Mouse (Mus musculus) hindbrain, embryonic 15.5 days (tissue): ENCODE measurements around the gene Fam184b. TPM values are rescaled to one million over a fixed set of nuclear protein-coding genes. Genes with fewer than 3 reads are reported as not detected.

ENCODE experiments used
- ATAC-seq: fragments of 200-750 bp; cut with Nextera tagmentation; 2 replicates; pipeline ENCODE4 v1.8.0; 2017; ENCODE audit warnings: low read depth, moderate number of reproducible peaks, moderate TSS enrichment; ENCODE audit not compliant: low FRiP score
- H3K27ac ChIP-seq: fragments of 300-500 bp; sonication (generic); replicated peaks from 2 replicates; pipeline ENCODE4 v1.5.1; 2015; ENCODE audit warnings: mild to moderate bottlenecking, inconsistent platforms
- H3K27me3 ChIP-seq: fragments of 300-500 bp; sonication (generic); 2 replicates; pipeline ENCODE4 v1.6.1; 2015; ENCODE audit warnings: control low read depth, inconsistent platforms
- H3K36me3 ChIP-seq: fragments of 300-500 bp; sonication (generic); 2 replicates; pipeline ENCODE4 v1.6.1; 2015; ENCODE audit warnings: control low read depth, inconsistent platforms
- H3K4me1 ChIP-seq: fragments of 300-500 bp; sonication (generic); replicated peaks from 2 replicates; pipeline ENCODE4 v1.6.1; 2015; ENCODE audit warnings: control low read depth, inconsistent platforms
- H3K4me2 ChIP-seq: fragments of 300-500 bp; sonication (generic); 2 replicates; pipeline ENCODE4 v1.6.1; 2015; ENCODE audit warnings: moderate library complexity, mild to moderate bottlenecking, inconsistent platforms
- H3K4me3 ChIP-seq: fragments of 300-500 bp; sonication (generic); 2 replicates; pipeline ENCODE4 v1.5.1; 2015; ENCODE audit warnings: mild to moderate bottlenecking, inconsistent platforms
- H3K9ac ChIP-seq: fragments of 300-500 bp; sonication (generic); 2 replicates; pipeline ENCODE4 v1.6.1; 2015; ENCODE audit warnings: inconsistent platforms
- H3K9me3 ChIP-seq: fragments of 300-500 bp; sonication (generic); 2 replicates; pipeline ENCODE4 v1.6.1; 2016; ENCODE audit warnings: control low read depth, inconsistent platforms
- WGBS: fragments of 180-500 bp; shearing (Covaris S2); methylation state at CpG from one replicate; pipeline ENCODE4 v1.1.7; 2015; 5-methylcytosine and 5-hydroxymethylcytosine counted together
- polyA plus RNA-seq: library from polyadenylated mRNA; unstranded; fragments of >200 nt; fragmentation: Nextera tagmentation; extraction: Ambion mirVana; gene quantifications from 2 replicates; pipeline ENCODE4 v1.2.1, GENCODE M21; 2015

Gene Fam184b
- polyA plus RNA-seq: 9.5 and 10.3 TPM in 2 replicates

DNA sequence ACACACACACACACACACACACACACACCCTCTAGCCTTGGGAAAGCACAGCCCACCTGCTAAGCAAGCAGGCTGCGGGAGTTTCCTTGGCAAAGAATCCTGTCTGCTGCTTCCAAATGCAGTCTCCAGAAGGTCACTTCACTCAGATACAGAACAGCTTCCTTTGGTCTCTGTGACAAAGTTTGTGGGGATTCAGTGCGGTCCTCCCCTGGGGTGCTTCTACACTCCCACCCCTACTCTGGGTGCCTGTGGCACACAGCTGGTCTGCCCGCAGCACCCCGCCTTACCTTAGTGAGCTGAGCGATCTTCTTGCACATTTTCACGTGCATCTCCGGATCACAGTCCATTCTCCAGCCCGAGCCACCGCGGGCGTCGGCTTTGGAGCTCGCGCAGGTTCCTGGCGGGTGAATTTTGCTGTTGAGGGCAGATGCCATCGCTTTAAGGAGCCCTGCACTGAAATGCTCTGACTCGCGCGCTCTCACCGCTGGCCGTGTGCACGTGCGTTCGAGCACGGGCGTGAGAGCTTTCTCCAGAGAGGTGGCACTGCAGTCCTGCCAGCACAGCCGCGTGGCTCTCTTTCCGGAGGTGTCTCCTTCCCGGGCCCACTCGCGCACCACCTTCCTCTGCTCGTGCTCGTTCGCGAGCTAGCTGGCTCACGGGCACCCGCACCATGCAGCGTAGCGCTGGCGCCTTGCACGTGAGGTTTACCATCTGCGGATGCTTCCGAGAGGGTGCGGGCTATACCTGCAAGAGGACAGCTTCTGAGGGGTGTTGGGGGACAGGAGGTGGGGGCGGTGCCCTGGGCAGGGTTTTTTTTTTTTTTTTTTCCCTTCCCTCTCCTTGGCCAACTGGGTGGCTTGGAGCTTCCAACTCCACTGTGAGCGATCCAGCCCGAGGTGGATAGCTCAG, at the start of gene Fam184b:
TSS of gene Fam184b (minus strand) at position 809 of the 909 bp plus-strand sequence.
- WGBS: under 1% methylated on average over 48 of the region's 48 CpGs
- ATAC-seq: peak; percentile 98
- H3K9ac ChIP-seq: peak within 1 kb of the TSS; percentile 60
- H3K4me1 ChIP-seq: peaks cover 11% of the 10 kb centered on the region
- peak within 1 kb of the TSS; percentile 77 for H3K4me2 ChIP-seq
- 0 out of 2 replicates have a peak, but pooled peaks cover 10% of the 10 kb centered on the region for H3K27me3 ChIP-seq
- no peaks in the 10 kb centered on the region for H3K36me3 ChIP-seq
- peak within 1 kb of the TSS; percentile 55 for H3K4me3 ChIP-seq
- H3K27ac ChIP-seq: peak within 1 kb of the TSS; percentile 83
- H3K9me3 ChIP-seq: no peaks in the 10 kb centered on the region

DNA sequence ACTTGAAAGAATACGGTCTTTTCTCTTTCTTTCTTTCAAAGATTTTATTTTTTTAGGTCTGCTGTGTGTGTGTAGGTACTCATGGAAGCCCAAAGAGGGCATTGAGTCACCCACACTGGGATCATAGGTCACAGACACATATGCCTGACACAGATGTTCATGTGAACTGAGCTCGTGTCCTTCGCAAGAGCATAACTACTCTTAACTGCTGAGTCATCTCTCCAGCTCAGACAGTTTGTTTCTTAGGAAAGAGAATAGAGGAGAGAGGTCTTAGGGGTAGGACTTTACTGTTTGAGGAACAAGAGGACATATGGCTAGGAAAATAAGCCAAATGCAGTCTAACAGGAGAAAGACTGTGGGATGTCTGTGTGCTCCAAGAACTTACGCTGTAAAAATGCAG, 49.7 kb upstream of the Fam184b start:
- H3K4me1 ChIP-seq: no peaks in the 10 kb centered on the region
- 87% methylated on average over 4 of the region's 4 CpGs for WGBS

DNA sequence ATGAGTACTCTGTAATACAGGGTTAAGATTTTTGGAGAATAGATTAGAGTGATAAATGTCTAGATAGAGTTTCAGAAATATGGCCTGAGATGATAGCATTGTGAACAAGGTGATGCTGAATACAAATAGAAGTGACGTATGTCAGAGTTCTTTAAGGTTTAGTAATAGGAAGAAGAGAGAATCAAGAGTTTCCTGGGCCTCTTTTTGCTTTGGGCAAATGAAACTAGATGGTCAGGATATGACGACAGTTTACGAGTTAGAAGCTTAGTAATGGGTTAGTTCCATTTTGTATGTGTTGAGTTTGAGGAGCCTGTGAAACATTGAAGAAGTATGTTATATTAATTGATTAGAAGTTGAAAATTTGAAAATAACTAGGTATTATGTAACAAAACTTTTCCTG, 46.8 kb upstream of the Fam184b start:
- H3K27me3 ChIP-seq: no peaks in the 10 kb centered on the region
- H3K9ac ChIP-seq: no peak overlapping the region
- H3K4me2 ChIP-seq: no peak overlapping the region
- 96% methylated on average over 3 of the region's 3 CpGs for WGBS
- no peak overlapping the region for H3K27ac ChIP-seq
- H3K4me3 ChIP-seq: no peak overlapping the region
- H3K4me1 ChIP-seq: no peaks in the 10 kb centered on the region
- no peaks in the 10 kb centered on the region for H3K36me3 ChIP-seq
- no peak for ATAC-seq
- H3K9me3 ChIP-seq: no peaks in the 10 kb centered on the region

More for the DNA sequence above, 49.7 kb upstream of the Fam184b start:
- no peak overlapping the region for H3K4me3 ChIP-seq
- H3K4me2 ChIP-seq: no peak overlapping the region
- H3K9me3 ChIP-seq: no peaks in the 10 kb centered on the region
- H3K27me3 ChIP-seq: no peaks in the 10 kb centered on the region
- no peak overlapping the region for H3K27ac ChIP-seq
- ATAC-seq: no peak
- no peaks in the 10 kb centered on the region for H3K36me3 ChIP-seq
- no peak overlapping the region for H3K9ac ChIP-seq

DNA sequence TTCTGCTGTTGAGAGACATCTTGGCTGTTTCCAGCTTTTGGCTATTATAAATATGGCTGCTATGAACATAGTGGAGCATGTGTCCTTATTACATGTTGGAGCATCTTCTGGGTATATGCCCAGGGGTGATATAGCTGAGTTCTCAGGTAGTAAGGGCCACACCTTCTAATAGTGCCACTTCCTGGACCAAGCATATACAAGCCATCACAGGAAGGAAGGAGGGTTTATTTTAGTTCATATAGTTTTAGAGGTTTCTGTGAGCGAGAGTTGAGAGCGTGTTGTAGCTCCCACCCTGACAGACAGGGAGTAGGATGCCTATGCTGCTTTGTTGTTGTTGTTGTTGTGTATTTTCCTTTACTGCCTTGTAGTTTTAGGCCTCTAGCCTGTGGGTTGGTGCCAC, 45.8 kb upstream of the Fam184b start:
- Histone ChIP-seq H3K4me1 (no peaks in the 10 kb centered on the region), H3K9me3 (no peaks in the 10 kb centered on the region), H3K4me2 (no peak overlapping the region), H3K4me3 (no peak overlapping the region), H3K27ac (no peak overlapping the region), H3K36me3 (no peaks in the 10 kb centered on the region), H3K27me3 (no peaks in the 10 kb centered on the region), H3K9ac (no peak overlapping the region)
- no peak for ATAC-seq
- 100% methylated on average over 2 of the region's 2 CpGs for WGBS

DNA sequence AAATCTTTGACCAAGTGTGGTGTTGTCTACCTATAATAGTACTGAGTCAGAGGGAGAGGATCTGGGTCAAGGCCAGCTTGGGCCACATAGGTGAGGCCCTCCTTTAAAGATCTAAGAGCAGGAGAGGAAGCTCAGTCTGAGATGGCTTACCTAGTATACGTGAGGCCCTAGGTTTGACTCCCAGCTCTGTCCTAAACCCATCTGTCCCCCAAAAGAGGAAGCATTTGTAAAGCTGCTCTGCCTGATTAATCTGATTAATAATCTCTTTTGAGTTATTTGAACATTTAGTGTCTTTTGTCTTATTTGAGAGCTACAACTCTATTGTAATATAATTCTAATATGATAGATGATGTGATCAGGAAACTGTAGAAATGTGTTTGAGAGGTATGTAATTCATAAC, 44.0 kb upstream of the Fam184b start:
- Histone ChIP-seq H3K4me1 (no peaks in the 10 kb centered on the region), H3K27me3 (no peaks in the 10 kb centered on the region), H3K4me3 (no peak overlapping the region), H3K27ac (no peak overlapping the region), H3K9ac (no peak overlapping the region), H3K36me3 (no peaks in the 10 kb centered on the region), H3K9me3 (no peaks in the 10 kb centered on the region), H3K4me2 (no peak overlapping the region)
- ATAC-seq: no peak
- 94% methylated on average over 1 of the region's 1 CpGs for WGBS

DNA sequence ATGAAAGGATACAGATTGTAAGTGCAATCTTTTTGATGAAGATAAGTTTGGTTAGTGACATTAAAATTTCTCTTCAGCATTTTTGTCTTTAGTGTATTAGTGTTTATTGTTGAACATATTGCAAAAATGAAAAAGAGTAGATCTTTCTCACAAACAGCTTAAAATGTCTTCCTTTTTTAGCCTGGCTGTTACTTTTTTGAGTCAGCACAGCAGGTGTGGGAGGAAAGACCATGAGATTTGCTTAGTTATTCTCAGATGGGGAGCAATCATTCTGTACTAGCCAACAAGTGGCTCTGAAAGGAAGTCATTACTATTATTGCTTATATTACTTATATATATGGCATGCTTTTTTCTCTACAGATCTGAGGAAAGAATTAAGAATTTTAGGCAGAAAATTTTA, 40.5 kb upstream of the Fam184b start:
- Histone ChIP-seq H3K4me3 (no peak overlapping the region), H3K27ac (no peak overlapping the region), H3K9me3 (no peaks in the 10 kb centered on the region), H3K4me1 (no peaks in the 10 kb centered on the region), H3K36me3 (no peaks in the 10 kb centered on the region), H3K4me2 (no peak overlapping the region), H3K9ac (no peak overlapping the region), H3K27me3 (no peaks in the 10 kb centered on the region)
- no peak for ATAC-seq

DNA sequence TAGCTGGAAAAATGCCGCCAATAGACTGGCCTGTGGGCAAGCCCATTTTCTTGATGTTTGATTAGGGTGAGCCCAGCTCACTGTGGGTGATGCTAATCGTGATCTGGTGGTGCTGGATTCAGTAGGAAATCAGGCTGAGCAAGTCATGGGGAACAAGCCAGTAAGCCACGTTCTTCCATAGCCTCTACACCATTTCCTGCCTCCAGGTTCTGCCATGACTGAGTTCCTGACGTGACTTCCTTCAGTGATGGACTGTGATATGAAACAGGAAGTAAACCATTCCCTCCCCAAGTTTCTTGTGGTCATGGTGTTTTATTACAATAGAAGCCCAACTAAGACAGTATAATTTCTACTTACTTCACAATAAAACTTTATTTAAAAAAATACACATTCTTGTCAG, 38.2 kb upstream of the Fam184b start:
- H3K4me1 ChIP-seq: no peaks in the 10 kb centered on the region
- ATAC-seq: no peak
- no peaks in the 10 kb centered on the region for H3K27me3 ChIP-seq
- H3K9ac ChIP-seq: no peak overlapping the region
- no peaks in the 10 kb centered on the region for H3K9me3 ChIP-seq
- no peak overlapping the region for H3K4me3 ChIP-seq
- 86% methylated on average over 4 of the region's 4 CpGs for WGBS
- H3K4me2 ChIP-seq: no peak overlapping the region
- no peaks in the 10 kb centered on the region for H3K36me3 ChIP-seq
- no peak overlapping the region for H3K27ac ChIP-seq

DNA sequence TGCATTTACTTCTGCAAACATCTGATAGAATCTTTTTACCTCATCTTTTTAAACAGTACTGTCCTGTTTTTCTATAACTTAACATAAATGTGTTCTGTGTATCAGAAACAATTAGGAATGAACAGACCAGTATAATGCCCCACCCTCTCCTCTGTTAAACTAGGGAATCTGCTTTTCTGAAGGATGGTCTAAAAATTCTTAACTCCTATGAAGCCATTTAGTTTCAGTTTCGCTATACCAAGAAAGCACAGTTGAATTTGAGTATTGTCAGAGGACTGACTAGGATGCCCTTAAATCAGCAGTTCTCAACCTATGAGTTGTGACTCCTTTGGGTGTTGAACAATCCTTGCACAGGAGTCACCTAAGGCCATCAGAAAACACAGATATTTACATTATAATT, 35.6 kb upstream of the Fam184b start:
- H3K4me3 ChIP-seq: no peak overlapping the region
- H3K4me1 ChIP-seq: peaks cover 6% of the 10 kb centered on the region
- H3K36me3 ChIP-seq: no peaks in the 10 kb centered on the region
- ATAC-seq: no peak
- no peak overlapping the region for H3K9ac ChIP-seq
- H3K9me3 ChIP-seq: no peaks in the 10 kb centered on the region
- no peak overlapping the region for H3K4me2 ChIP-seq
- no peak overlapping the region for H3K27ac ChIP-seq
- WGBS: 89% methylated on average over 1 of the region's 1 CpGs
- H3K27me3 ChIP-seq: no peaks in the 10 kb centered on the region

DNA sequence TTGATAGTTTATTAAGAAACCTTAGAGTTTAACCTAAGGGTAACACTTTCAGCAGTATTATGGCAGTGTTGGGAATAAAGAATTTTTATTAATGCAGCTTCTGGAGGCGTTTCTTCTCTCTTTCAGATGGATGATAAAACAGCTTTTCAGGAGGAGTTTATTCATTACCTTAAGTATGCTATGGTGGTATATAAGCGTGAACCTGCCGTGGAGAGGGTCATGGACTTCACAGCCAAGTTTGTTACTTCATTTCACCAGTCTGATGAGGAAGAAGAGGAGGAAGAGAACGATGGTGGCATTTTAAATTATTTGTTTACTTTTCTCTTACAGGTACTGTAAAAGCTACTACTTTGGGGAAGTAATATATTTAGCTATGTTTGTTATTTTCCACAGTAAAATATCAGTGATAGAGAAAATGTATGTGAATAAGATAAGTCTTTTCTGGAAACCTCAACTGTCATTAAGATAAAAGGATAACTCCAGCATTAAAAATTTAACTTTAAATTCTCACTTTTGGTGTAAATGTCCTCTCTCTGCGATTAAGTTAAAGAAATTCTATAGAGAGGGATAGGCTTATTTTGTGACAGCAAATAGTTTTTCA, 31.6 kb upstream of the Fam184b start:
- Histone ChIP-seq H3K9ac (no peak overlapping the region), H3K9me3 (no peaks in the 10 kb centered on the region), H3K4me3 (peak overlapping the region; percentile 76), H3K27me3 (no peaks in the 10 kb centered on the region), H3K4me2 (no peak overlapping the region), H3K36me3 (no peaks in the 10 kb centered on the region), H3K4me1 (peaks cover 13% of the 10 kb centered on the region), H3K27ac (no peak overlapping the region)
- WGBS: 53% methylated on average over 5 of the region's 5 CpGs
- no peak for ATAC-seq

DNA sequence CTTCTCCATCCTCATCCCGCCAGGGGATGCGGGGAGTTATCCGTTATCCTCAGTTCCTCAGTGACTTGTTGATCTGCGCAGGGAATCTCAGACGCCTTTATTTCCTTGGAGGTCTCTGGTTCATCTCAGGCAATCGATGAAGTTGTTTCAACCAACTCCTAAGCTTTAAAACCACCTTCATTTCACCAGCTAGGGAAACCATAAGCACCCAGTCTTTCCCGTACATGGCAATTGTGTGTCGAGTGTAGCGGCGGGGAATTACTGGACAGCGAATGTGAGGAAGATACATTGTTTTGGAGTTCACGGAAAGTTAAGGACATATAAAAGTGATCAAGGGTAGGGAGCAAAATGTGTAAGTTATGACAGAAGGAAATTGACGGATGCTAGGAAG, 30.9 kb upstream of the Fam184b start:
- peak overlapping the region; percentile 49 for H3K9ac ChIP-seq
- 0% methylated on average over 13 of the region's 13 CpGs for WGBS
- peak overlapping the region; percentile 56; the same call in 1 of the 2 replicates for H3K27ac ChIP-seq
- H3K9me3 ChIP-seq: no peaks in the 10 kb centered on the region
- peak overlapping the region; percentile 98 for H3K4me2 ChIP-seq
- H3K27me3 ChIP-seq: no peaks in the 10 kb centered on the region
- peak overlapping the region; percentile 76 for H3K4me3 ChIP-seq
- no peak for ATAC-seq
- H3K4me1 ChIP-seq: peaks cover 13% of the 10 kb centered on the region
- no peaks in the 10 kb centered on the region for H3K36me3 ChIP-seq

DNA sequence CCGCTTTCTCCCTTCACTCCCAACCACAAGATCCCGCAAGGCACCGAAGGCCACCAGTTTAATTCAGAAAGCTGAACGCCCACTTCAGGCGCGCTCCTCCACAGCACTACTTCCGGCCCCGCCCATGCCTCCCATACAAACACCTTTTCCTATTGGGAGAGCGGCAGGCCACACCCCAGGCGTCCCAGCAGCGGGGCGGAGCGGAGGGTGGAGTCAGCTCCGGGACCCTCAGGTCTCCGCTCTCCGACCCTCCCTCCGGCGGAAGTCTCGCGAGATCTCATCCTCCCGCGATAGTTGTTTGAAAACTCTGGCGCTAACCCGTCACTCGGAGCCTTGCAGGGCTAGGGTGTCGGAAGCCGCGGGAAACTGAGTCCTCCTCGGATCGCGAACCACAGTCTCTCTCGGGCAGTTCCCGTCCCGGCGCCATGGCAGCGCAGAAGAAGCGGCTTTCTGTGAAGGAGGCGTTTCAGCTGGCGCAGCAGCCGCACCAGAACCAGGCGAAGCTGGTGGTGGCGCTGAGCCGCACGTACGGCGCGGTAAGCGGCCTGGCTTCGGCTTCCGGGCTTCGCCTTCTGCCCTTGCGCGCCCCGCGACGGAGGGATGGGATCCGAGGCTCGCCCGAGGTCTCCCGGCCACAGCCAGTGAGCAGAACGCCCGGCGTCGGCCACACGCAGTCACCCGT, 30.3 kb upstream of the Fam184b start, which contains the start of gene Ncapg:
TSS of gene Ncapg (plus strand) at position 322 of the 682 bp plus-strand sequence.
- Histone ChIP-seq H3K9me3 (no peaks in the 10 kb centered on the region), H3K27me3 (no peaks in the 10 kb centered on the region), H3K27ac (peak within 1 kb of the TSS; percentile 77), H3K4me3 (peak within 1 kb of the TSS; percentile 76), H3K4me2 (peak within 1 kb of the TSS; percentile 98), H3K36me3 (no peaks in the 10 kb centered on the region), H3K9ac (peak within 1 kb of the TSS; percentile 67), H3K4me1 (peaks cover 13% of the 10 kb centered on the region)
- peak; percentile 100 for ATAC-seq
- WGBS: under 1% methylated on average over 66 of the region's 66 CpGs

DNA sequence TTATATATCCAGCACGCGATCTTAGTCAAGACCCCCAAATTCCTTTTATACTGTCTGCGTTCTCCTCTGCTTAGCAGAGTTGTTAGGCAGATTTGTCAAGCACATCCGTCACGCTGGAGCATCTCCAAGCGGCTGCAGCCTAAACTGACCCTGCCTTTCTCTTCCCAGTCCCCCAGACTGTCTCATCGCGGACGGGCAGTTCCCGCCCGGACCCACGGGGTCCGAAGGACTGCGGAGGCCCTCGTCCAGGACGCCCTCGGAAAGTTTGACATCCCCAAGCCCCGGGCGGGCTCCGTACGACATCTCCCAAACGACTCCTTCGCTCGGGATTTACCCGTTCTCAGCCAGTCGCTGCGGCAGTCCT, 29.8 kb upstream of the Fam184b start:
- H3K27ac ChIP-seq: peak overlapping the region; percentile 77
- peak overlapping the region; percentile 76 for H3K4me3 ChIP-seq
- H3K9me3 ChIP-seq: no peaks in the 10 kb centered on the region
- ATAC-seq: peak; percentile 86
- H3K27me3 ChIP-seq: no peaks in the 10 kb centered on the region
- H3K36me3 ChIP-seq: no peaks in the 10 kb centered on the region
- WGBS: under 1% methylated on average over 27 of the region's 27 CpGs
- peak overlapping the region; percentile 67 for H3K9ac ChIP-seq
- H3K4me2 ChIP-seq: peak overlapping the region; percentile 98
- H3K4me1 ChIP-seq: peaks cover 13% of the 10 kb centered on the region
